Mouse (Mus musculus): ENCODE measurements around the gene Ass1.

The Ass1 gene

GRCm38 (mm10) chr2:31458989-31459936 is 10.7 kb upstream of the Ass1 start:
- peak; percentile 71 for DNase-seq

GRCm38 (mm10) chr2:31460025-31460571 is 9.9 kb upstream of the Ass1 start:
- DNase-seq: peak; percentile 74

- DNase-seq: no peak
Measured at GRCm38 (mm10) chr2:31460920-31461319, 9.1 kb upstream of the Ass1 start.

- DNase-seq: no peak
Measured at GRCm38 (mm10) chr2:31462051-31462450, 8.0 kb upstream of the Ass1 start.

GRCm38 (mm10) chr2:31463253-31463652 is 6.8 kb upstream of the Ass1 start:
- no peak for DNase-seq

- peak; percentile 83 for DNase-seq
Measured at GRCm38 (mm10) chr2:31463696-31464528, 6.1 kb upstream of the Ass1 start.

GRCm38 (mm10) chr2:31464529-31464910 is 5.5 kb upstream of the Ass1 start:
- DNase-seq: peak; percentile 95

- no peak for DNase-seq
Measured at GRCm38 (mm10) chr2:31467457-31467856, 2.5 kb upstream of the Ass1 start.

GRCm38 (mm10) chr2:31468857-31469256 is 1.1 kb upstream of the Ass1 start:
- no peak for DNase-seq

GRCm38 (mm10) chr2:31469480-31469879 is 527 bp upstream of the Ass1 start:
- DNase-seq: peak; percentile 89

GRCm38 (mm10) chr2:31470683-31471385 is 827 bp downstream of the Ass1 start:
- peak; percentile 76 for DNase-seq

- DNase-seq: no peak
Measured at GRCm38 (mm10) chr2:31471611-31472010, 1.6 kb downstream of the Ass1 start.

GRCm38 (mm10) chr2:31472406-31473065 is 2.5 kb downstream of the Ass1 start:
- DNase-seq: peak; percentile 82

GRCm38 (mm10) chr2:31473941-31474340 is 3.9 kb downstream of the Ass1 start:
- peak; percentile 64 for DNase-seq

GRCm38 (mm10) chr2:31474686-31475085 is 4.7 kb downstream of the Ass1 start:
- DNase-seq: no peak

GRCm38 (mm10) chr2:31476107-31476820 is 6.3 kb downstream of the Ass1 start:
- no peak for DNase-seq

- peak; percentile 61 for DNase-seq
Measured at GRCm38 (mm10) chr2:31477234-31478161, 7.5 kb downstream of the Ass1 start.

GRCm38 (mm10) chr2:31482914-31483575 is 13.0 kb downstream of the Ass1 start:
- DNase-seq: peak; percentile 86

- peak; percentile 76 for DNase-seq
Measured at GRCm38 (mm10) chr2:31484187-31484586, 14.2 kb downstream of the Ass1 start.

GRCm38 (mm10) chr2:31489166-31489565 is 19.2 kb downstream of the Ass1 start:
- no peak for DNase-seq

Measured in kidney, adult 9 months (tissue).